Mouse (Mus musculus) heart, postnatal 14 days (tissue): Measurements from ENCODE around the gene Ptgis. TPM values are rescaled to one million over a fixed set of nuclear protein-coding genes. Genes with fewer than 3 reads are reported as not detected.
"Not testable (repeated sequence)": the region's sequence is repeated elsewhere in the genome, so short reads cannot be mapped to it uniquely, and the experiment has no call there.

Experiments used
- DNase-seq, 2 experiments: peaks; one replicate each; pipeline ENCODE4 v3.0.0; 2021 to 2022
- intact Hi-C: fragments of 180-260 bp; cut with DNase I; formaldehyde crosslinking; loops from one replicate; pipeline ENCODE4 v1.15.1; 2025
- total RNA-seq, 2 experiments: library from RNA; stranded (reverse); gene quantifications; 2 replicates each; pipeline ENCODE4 v1.2.3; 2021

Ptgis gene
- total RNA-seq, 2 experiments from 2014 or later: 24.5 to 25.5 TPM

- DNase-seq: peak; percentile 62 to 64
Measured at GRCm38 (mm10) chr2:167235338-167236018, 4.9 kb downstream of the Ptgis start.

GRCm38 (mm10) chr2:167233771-167234170 is 6.6 kb downstream of the Ptgis start:
- intact Hi-C loops: no loop called here
- DNase-seq: no peak

More at GRCm38 (mm10) chr2:167235338-167236018, 4.9 kb downstream of the Ptgis start:
- intact Hi-C loops: no loop called here

- no peak for DNase-seq
- intact Hi-C loops: no loop called here
Measured at GRCm38 (mm10) chr2:167233009-167233335, 7.4 kb downstream of the Ptgis start.

- peak; percentile 55 to 65 for DNase-seq
- intact Hi-C loops: no loop called here
Measured at GRCm38 (mm10) chr2:167232132-167233008, 8.0 kb downstream of the Ptgis start.

- intact Hi-C loops: no loop called here
- DNase-seq: no peak
Measured at GRCm38 (mm10) chr2:167230554-167230953, 9.8 kb downstream of the Ptgis start.

GRCm38 (mm10) chr2:167224937-167225336 is 15.5 kb downstream of the Ptgis start:
- DNase-seq: no peak
- intact Hi-C loops: loop anchor here (5.0 kb wide), 2 partner anchors 192 to 237 kb away; no protein-coding TSS in a partner anchor

GRCm38 (mm10) chr2:167224194-167224593 is 16.2 kb downstream of the Ptgis start:
- intact Hi-C loops: loop anchor here (5.0 kb wide), 2 partner anchors 193 to 238 kb away; no protein-coding TSS in a partner anchor

GRCm38 (mm10) chr2:167222152-167222551 is 18.3 kb downstream of the Ptgis start:
- peak; percentile 76 to 81 for DNase-seq

More at GRCm38 (mm10) chr2:167224194-167224593, 16.2 kb downstream of the Ptgis start:
- no peak for DNase-seq

GRCm38 (mm10) chr2:167221159-167221845 is 19.1 kb downstream of the Ptgis start:
- DNase-seq: no peak
- intact Hi-C loops: loop anchor here (5.0 kb wide), 2 partner anchors 196 to 241 kb away; no protein-coding TSS in a partner anchor

More at GRCm38 (mm10) chr2:167222152-167222551, 18.3 kb downstream of the Ptgis start:
- intact Hi-C loops: loop anchor here (1.0 to 5.0 kb wide), 3 partner anchors 57 to 240 kb away; no protein-coding TSS in a partner anchor

- intact Hi-C loops: loop anchor here (5.0 kb wide), 2 partner anchors 197 to 242 kb away; no protein-coding TSS in a partner anchor
- DNase-seq: no peak
Measured at GRCm38 (mm10) chr2:167220736-167221135, 19.7 kb downstream of the Ptgis start.

GRCm38 (mm10) chr2:167219154-167219775 is 21.1 kb downstream of the Ptgis start:
- intact Hi-C loops: loop anchor here (1.0 to 2.0 kb wide), 3 partner anchors 30 to 147 kb away; no protein-coding TSS in a partner anchor
- DNase-seq: peak; percentile 87 to 91

- intact Hi-C loops: no loop called here
Measured at GRCm38 (mm10) chr2:167213666-167214065, 26.7 kb downstream of the Ptgis start.

GRCm38 (mm10) chr2:167213076-167213475 is 27.3 kb downstream of the Ptgis start:
- DNase-seq: peak in 1 of 2 experiments; percentile 66
- intact Hi-C loops: no loop called here

More at GRCm38 (mm10) chr2:167213666-167214065, 26.7 kb downstream of the Ptgis start:
- no peak for DNase-seq

- intact Hi-C loops: no loop called here
- peak; percentile 63 to 78 for DNase-seq
Measured at GRCm38 (mm10) chr2:167212551-167212950, 27.9 kb downstream of the Ptgis start.

- intact Hi-C loops: no loop called here
- DNase-seq: no peak
Measured at GRCm38 (mm10) chr2:167212089-167212488, 28.3 kb downstream of the Ptgis start.

GRCm38 (mm10) chr2:167209900-167210299 is 30.5 kb downstream of the Ptgis start:
- DNase-seq: peak in 1 of 2 experiments; percentile 60
- intact Hi-C loops: no loop called here

- DNase-seq: no peak
- intact Hi-C loops: no loop called here
Measured at GRCm38 (mm10) chr2:167208984-167209383, 31.4 kb downstream of the Ptgis start.

GRCm38 (mm10) chr2:167205918-167206629 is 34.3 kb downstream of the Ptgis start:
- intact Hi-C loops: no loop called here
- DNase-seq: no peak

- intact Hi-C loops: loop anchor here (5.0 kb wide), 1 partner anchor 132 kb away; no protein-coding TSS in a partner anchor
- DNase-seq: not testable (repeated sequence)
Measured at GRCm38 (mm10) chr2:167204686-167205085, 35.7 kb downstream of the Ptgis start.
